Mouse (Mus musculus) heart, postnatal 14 days (tissue): ENCODE results near the gene Catsper4. TPM values are rescaled to one million over a fixed set of nuclear protein-coding genes. Genes with fewer than 3 reads are reported as not detected.
"Not testable (repeated sequence)": the region's sequence is repeated elsewhere in the genome, so short reads cannot be mapped to it uniquely, and the experiment has no call there.

Experiments
- DNase-seq, 2 experiments: peaks; one replicate each; pipeline ENCODE4 v3.0.0; 2021 to 2022
- intact Hi-C: fragments of 180-260 bp; cut with DNase I; formaldehyde crosslinking; loops from one replicate; pipeline ENCODE4 v1.15.1; 2025
- long read RNA-seq, 2 experiments: library from polyadenylated mRNA; stranded (forward); transcript quantifications; one replicate each; pipeline ENCODE4 v2.0.0; 2021
- total RNA-seq, 2 experiments: library from RNA; stranded (reverse); gene quantifications; 2 replicates each; pipeline ENCODE4 v1.2.3; 2021

Catsper4 gene
- total RNA-seq, result not detected
- long read RNA-seq, experiment 1, result 0 reads
- long read RNA-seq, experiment 2, result 0 reads

GRCm38 (mm10) chr4:134227194-134227593, at the start of gene Catsper4:
TSS of gene Catsper4 (minus strand) at chr4:134227383.
- no peak for DNase-seq
- intact Hi-C loops, result no loop called here

GRCm38 (mm10) chr4:134273417-134274345, 46.5 kb upstream of the Catsper4 start:
- intact Hi-C loops, result no loop called here
- DNase-seq, result no peak

- intact Hi-C loops, result no loop called here
- no peak for DNase-seq
Measured at GRCm38 (mm10) chr4:134272731-134273416, 45.7 kb upstream of the Catsper4 start.

GRCm38 (mm10) chr4:134271979-134272378, 44.8 kb upstream of the Catsper4 start:
- intact Hi-C loops, result no loop called here
- DNase-seq, result no peak

GRCm38 (mm10) chr4:134269622-134270021, 42.4 kb upstream of the Catsper4 start:
- intact Hi-C loops, result loop anchor here (2.0 to 5.0 kb wide), 2 partner anchors 21 to 82 kb away; partner anchors contain the start of gene Cep85
- not testable (repeated sequence) for DNase-seq

GRCm38 (mm10) chr4:134268102-134268655, 41.0 kb upstream of the Catsper4 start:
- intact Hi-C loops, result loop anchor here (2.0 to 5.0 kb wide), 2 partner anchors 19 to 81 kb away; partner anchors contain the start of gene Cep85
- DNase-seq, result no peak

GRCm38 (mm10) chr4:134265860-134266585, 38.8 kb upstream of the Catsper4 start:
- DNase-seq, result no peak
- intact Hi-C loops, result loop anchor here (5.0 kb wide), 1 partner anchor 79 kb away; the partner anchor contains the start of gene Cep85

- intact Hi-C loops, result loop anchor here (2.0 to 5.0 kb wide), 2 partner anchors 30 to 124 kb away; no protein-coding TSS in a partner anchor
- peak; percentile 66 to 80 for DNase-seq
Measured at GRCm38 (mm10) chr4:134263191-134263590, 36.0 kb upstream of the Catsper4 start.

- intact Hi-C loops, result loop anchor here (10.0 kb wide), 1 partner anchor 216 kb away; no protein-coding TSS in a partner anchor
- no peak for DNase-seq
Measured at GRCm38 (mm10) chr4:134258354-134258753, 31.2 kb upstream of the Catsper4 start.

GRCm38 (mm10) chr4:134257198-134258009, 30.2 kb upstream of the Catsper4 start:
- DNase-seq, result no peak
- intact Hi-C loops, result loop anchor here (10.0 kb wide), 1 partner anchor 217 kb away; no protein-coding TSS in a partner anchor

GRCm38 (mm10) chr4:134256407-134257197, 29.4 kb upstream of the Catsper4 start:
- DNase-seq, result peak; percentile 45 to 67
- intact Hi-C loops, result loop anchor here (10.0 kb wide), 1 partner anchor 218 kb away; no protein-coding TSS in a partner anchor

GRCm38 (mm10) chr4:134255854-134256253, 28.7 kb upstream of the Catsper4 start:
- DNase-seq, result no peak
- intact Hi-C loops, result loop anchor here (10.0 kb wide), 1 partner anchor 219 kb away; no protein-coding TSS in a partner anchor

GRCm38 (mm10) chr4:134254835-134255234, 27.7 kb upstream of the Catsper4 start:
- no peak for DNase-seq
- intact Hi-C loops, result loop anchor here (10.0 kb wide), 1 partner anchor 220 kb away; no protein-coding TSS in a partner anchor

- peak in 1 of 2 experiments; percentile 35 for DNase-seq
- intact Hi-C loops, result loop anchor here (10.0 kb wide), 1 partner anchor 221 kb away; no protein-coding TSS in a partner anchor
Measured at GRCm38 (mm10) chr4:134253722-134254324, 26.6 kb upstream of the Catsper4 start, which contains the start of gene Grrp1. TSS of gene Grrp1 (minus strand) at chr4:134254106.

GRCm38 (mm10) chr4:134252911-134253721, 25.9 kb upstream of the Catsper4 start:
- intact Hi-C loops, result loop anchor here (10.0 kb wide), 1 partner anchor 222 kb away; no protein-coding TSS in a partner anchor

More at GRCm38 (mm10) chr4:134252911-134253721, 25.9 kb upstream of the Catsper4 start:
- DNase-seq, result no peak
